Mouse (Mus musculus): ENCODE data around the gene Enox1.
A peak's percentile ranks its signal among the peaks of the same experiment; 100 is the strongest.
"Not testable (repeated sequence)": the region's sequence is repeated elsewhere in the genome, so short reads cannot be mapped to it uniquely, and the experiment has no call there.

Gene Enox1

DNA sequence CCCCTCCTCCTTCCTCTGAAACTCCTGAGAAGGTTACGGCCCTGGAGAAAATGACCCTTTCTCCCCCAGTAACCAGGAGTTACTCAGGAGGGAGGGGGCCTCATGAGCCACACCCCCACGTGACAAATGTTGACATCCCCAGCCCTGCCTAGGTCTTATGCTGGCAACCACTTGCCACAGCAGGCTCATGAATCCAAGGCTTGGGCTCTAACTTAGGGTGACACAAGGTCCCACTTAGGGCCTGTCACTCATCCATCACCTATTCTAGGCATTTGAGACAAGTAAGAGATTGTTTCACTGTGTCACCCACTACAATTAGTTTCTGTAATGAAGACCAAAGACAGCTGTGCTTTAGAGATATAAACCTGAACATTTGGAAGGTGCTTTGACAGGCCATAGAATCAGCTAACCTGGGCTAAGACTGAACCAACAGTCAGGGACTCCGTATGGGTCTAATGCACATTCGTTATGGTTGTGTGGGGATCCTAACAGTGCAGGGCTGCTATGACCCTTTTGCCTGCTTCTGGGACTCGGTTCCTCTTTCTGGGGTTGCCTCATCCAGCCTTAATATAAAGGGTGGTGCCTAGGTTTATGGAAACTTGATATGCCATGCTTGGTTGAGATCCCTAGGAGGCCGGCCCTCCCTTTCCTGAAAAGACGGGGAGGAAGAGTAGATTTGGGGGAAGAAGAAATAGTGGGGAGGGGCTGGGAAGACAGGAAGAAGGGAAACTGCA lies 354.7 kb downstream of the Enox1 start:
- DNase-seq (ENCODE audit: low read depth, low spot score), result no peak

- DNase-seq (ENCODE audit: low read depth, low spot score), result no peak
These were observed 361.5 kb downstream of the Enox1 start for GRCm38 (mm10) chr14:77518017-77518416.

GRCm38 (mm10) chr14:77518941-77519695 lies 362.6 kb downstream of the Enox1 start:
- DNase-seq (ENCODE audit: low read depth, low spot score), result no peak

- no peak for DNase-seq (ENCODE audit: low read depth, low spot score)
These were observed 363.1 kb downstream of the Enox1 start for GRCm38 (mm10) chr14:77519701-77520100.

GRCm38 (mm10) chr14:77524303-77524702 lies 367.7 kb downstream of the Enox1 start:
- DNase-seq (ENCODE audit: low read depth, low spot score), result no peak

DNA sequence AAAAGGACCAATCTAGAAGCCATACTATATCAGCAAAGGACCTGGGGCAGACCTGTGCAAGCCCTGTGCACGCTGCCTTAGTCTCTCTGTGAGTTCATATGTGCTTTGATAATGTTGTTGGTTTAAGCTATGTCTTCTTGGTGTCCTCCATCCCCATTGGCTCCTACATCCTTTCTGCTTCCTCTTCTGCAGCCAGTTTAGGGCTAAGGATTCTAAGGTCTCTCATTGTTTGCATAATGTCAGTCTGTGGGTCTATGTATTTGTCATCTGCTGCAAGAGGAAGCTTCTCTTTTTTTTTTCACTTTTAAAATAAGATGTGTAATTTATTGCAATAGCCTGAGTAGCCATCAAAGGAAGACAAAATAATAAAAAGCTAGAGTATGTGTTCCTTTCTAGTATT lies 369.7 kb downstream of the Enox1 start:
- DNase-seq (ENCODE audit: low read depth, low spot score), result no peak

DNA sequence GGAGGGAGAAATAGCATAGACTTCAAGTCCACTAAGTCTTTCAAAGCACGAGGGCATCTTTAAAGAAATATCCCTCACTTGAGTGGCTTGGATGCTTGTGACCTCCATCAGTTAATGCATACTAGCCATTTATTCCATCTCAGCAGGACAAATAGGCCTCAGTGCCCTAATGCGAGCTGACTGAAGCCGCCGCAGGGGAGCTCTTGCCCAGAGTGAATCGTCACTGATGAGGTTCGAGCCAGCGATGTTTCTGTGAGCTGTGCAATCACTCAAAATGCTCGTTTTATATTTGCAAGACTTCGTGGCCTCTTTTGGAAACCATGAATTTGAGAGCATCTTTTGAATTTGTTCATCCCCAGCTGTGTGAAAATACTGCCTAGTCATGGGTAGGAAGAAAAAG lies 372.6 kb downstream of the Enox1 start:
- DNase-seq (ENCODE audit: low read depth, low spot score), result peak; percentile 14

GRCm38 (mm10) chr14:77529621-77530020 lies 373.1 kb downstream of the Enox1 start:
- DNase-seq (ENCODE audit: low read depth, low spot score), result no peak

DNA sequence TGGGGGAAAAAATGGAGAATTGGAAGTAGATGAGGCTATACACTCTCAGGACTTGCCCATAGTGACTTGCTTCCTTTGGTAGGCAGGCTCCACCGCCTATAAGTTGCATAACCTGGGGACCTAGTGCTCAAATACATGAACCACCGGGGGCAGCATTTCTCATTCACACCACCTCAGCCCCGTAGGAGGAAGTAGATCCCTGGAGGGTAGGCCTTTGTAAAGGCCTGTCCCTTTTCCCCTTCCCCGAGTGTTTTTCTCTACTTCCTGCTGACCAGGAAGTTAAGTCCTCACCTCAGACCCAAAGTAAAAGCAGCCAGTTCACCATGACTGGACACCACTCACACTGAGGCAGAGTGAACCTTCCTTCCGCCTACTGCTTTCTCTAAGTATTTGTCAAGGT lies 377.1 kb downstream of the Enox1 start:
- no peak for DNase-seq (ENCODE audit: low read depth, low spot score)

DNA sequence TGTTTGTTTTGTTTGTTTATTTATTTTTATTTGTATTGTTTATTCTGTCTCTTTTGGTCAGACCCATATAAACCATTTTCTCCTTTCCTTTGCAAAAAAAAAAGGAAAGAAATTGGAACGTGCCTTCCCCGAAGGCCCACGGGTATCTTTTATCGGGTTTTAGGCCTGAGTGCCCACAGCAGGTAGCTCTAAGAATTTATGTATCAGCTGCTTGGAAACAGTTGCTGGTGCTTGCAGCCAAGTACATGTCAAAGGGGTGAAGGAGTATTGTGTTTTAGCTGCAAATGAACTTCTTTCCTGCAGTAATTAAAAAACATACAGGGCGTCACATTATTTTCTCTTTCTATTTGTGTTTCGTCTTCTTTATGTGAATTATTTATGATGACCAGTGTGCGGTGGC lies 377.6 kb downstream of the Enox1 start:
- no peak for DNase-seq (ENCODE audit: low read depth, low spot score)

DNA sequence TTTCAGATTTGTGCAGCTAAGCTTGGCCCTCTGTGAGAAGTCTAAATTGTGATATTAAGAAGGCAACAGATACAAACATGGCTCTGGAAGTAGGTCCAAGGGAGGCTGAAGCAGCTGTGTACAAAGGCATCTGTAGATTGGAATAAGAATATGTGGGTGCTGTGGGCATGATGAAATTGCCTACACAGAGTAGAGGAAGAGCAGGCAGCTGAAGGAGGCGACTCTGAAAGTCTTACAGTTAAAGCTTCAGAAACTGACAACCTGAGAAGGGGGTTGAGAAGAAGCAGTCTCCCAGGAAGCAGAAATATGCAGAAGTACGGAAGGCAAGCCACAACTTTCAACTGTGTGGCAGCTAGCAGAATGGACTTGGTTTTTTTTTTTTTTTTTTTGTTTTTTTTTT lies 380.0 kb downstream of the Enox1 start:
- DNase-seq (ENCODE audit: low read depth, low spot score), result no peak

DNA sequence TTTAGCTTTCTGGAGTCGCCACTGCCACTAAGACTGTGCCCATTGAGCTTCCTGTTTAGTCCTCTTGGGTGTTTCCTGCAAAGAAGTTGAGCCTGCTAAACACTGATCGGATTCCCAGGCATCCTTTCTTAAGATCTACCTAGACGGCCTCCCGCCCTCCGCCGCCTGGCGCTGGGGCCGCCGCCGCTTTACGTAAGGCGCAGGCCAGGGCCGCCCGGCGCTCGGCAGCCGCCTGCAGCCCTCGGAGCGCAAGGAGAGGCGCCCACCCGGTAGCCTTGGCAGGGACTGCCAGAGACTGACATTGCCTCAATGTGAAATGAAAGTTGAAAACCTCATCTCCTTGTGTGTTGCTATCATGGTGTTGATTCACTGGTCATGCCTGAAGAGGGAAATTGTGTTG lies 383.0 kb downstream of the Enox1 start:
- DNase-seq (ENCODE audit: low read depth, low spot score), result not testable (repeated sequence)

DNA sequence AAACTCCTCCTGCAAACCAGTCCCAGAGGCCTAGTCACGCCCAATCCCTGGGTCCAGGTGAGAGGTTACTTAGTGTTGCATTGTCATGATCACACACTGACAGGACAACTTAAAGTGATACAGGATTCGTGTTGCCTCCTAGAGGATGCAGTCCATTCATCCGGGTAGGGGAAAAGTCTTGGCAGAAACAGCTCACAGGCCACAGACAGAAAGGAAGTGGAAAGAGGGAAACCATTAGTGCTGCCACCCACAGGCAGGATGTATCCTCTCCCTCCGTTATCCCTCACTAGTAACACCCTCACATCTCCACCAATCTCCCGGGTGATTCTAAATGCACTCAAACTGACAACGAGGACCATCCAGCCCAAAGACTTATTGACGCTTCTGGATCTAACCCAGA lies 385.4 kb downstream of the Enox1 start:
- no peak for DNase-seq (ENCODE audit: low read depth, low spot score)

GRCm38 (mm10) chr14:77546531-77547274 lies 390.1 kb downstream of the Enox1 start:
- no peak for DNase-seq (ENCODE audit: low read depth, low spot score)

DNA sequence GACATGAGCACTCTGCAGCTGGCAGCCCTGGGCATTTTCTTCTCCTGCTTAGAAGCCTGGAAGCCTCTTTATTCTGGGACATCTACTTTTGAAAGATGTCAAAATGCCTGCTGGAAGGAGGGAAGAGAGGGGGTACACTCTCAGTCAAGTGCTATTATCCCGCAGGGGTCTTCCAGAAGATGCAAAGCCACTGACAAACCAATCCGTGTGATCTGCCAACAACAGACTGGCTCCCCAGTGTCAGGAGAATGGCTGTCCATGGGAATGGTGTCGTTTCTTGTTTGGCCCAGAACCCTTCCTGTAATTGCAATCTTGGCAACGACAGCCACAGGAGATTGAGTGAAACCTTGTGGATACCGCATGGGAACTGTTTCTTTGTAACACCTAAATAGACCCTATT lies 390.8 kb downstream of the Enox1 start:
- DNase-seq (ENCODE audit: low read depth, low spot score), result no peak

GRCm38 (mm10) chr14:77548963-77549362 lies 392.4 kb downstream of the Enox1 start:
- DNase-seq (ENCODE audit: low read depth, low spot score), result no peak

- no peak for DNase-seq (ENCODE audit: low read depth, low spot score)
These were observed 401.0 kb downstream of the Enox1 start for GRCm38 (mm10) chr14:77557446-77558070.

DNA sequence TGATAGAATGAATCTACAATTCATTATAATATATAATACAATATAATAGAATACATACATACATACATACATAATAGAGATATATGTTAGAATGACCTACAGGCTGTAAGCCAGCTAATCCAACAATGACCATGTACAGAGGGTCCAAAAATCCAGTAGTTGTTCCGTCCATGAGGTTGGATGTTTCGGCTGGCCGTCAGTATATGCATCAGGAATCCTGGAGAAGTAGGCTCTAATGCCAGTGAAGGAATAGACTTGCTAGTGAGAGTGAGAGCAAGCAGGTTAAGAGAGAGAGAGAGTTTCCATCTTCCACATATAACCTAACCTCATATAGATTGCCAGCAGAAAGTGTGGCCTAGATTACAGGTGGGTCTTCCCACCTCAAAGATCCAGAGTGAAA lies 402.3 kb downstream of the Enox1 start:
- DNase-seq (ENCODE audit: low read depth, low spot score), result no peak

DNA sequence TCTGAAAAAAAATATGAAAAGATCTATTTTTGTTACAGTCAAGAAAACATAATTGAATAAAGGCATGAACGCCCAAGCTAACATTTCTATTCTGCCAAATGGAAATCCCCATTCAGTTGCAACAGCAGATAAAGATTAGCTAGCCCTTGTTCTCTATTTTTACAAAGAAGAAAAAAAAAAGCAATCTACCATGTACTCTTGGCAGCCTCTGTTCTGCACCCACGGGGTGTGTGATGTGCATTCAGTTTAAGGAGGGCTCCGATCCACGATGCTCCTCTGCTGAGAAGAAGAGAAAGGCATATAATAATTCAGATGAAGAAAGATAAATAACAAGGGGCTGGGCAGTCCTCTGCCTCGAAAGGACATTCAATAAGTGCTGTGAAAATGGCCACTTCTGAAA lies 403.2 kb downstream of the Enox1 start:
- DNase-seq (ENCODE audit: low read depth, low spot score), result no peak

DNA sequence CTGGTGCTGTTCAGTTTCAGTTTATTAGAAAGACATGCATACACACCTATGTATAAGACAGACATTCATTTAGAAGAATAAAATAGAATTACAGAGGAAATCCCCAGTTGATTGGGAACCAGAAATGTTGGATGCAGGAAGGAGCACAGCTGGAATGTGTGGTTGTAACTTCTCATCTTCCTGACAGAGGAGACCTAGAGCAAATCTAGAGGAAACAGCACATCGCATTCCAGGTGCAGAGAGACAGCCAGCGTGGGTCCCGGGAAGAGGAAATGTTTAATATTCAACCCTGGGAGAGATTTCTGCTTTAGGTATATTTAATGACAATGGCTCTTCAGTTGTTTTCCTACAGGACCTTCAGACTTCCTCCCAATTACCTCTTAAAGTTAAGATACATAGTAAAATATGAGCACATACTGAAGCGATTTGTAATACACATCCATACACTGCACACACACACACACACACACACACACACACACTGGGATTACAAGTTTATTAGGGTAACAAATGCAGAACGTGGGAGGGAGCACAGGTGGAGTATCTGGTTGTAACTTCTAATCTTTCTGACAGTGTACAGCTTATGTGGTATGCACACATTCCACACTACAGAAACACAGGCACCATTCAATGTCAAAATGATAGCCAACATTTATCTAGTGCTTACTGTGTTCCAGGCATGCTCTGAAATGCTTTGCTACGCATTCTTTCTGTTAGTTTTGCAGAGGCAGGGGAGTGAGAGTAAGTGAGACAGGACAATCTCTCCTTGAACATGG lies 405.4 kb downstream of the Enox1 start:
- DNase-seq (ENCODE audit: low read depth, low spot score), result no peak

DNA sequence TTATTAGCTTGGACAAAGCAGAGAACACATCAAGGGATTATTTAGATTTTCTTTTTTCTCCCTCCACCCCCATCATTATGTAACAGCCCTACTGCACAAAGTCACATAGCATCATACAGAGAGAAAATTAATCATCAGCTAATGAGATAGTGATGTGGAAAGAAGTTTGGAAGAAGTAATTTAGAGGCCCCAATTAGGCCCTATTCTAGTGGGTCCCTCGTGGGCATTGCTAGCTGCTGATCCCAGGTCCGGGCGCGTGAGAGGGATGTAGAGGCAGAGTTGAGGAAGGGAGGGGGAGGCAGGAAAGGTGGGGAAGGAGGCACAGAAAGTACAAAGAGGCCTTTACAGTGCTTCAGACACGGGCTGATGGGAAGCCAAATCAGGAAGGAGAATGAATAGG lies 407.4 kb downstream of the Enox1 start:
- no peak for DNase-seq (ENCODE audit: low read depth, low spot score)
